In the genomic region with DNA sequence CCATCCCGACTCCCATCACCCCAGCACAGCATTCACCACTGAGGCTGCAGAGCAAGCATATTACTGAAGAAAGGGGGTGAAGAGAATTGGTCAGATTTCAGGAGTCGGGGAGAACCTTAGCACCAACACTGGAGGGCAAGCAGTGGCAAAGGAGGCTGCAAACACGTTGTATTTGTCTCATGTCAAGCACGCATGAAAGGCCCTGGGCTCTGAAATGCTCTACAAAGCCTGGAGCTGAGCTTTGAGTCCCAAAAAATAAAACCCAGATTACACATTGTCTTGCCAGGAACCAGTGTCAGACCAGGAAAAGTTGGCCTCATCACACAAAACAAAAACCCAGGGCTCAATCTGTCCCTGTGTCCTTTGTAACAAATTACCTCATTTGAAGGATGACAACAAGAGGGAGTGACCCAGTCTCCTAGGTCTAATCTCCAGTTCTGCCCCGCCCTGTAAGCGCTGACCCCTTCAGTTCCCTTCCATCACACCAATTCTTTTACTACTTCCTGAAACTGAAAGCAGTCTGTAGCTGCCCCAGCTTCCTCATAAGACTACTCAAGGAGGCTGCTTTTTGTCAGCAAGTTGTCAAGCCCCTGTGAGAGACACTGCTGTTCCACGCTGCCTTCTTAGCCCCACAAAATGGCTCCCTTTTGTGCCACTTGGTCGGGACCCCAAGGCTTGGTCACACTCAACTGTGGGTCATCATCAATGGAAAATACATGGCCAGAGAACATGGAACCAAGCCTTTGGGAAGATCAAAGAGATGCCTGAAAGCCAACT, we compare ENCODE assay signal across 7 mouse cellular contexts. TPM values are rescaled to one million over a fixed set of nuclear protein-coding genes. Genes with fewer than 3 reads are reported as not detected.
DNase-seq lines count a peak whose midpoint lies in the region; ATAC-seq and TF ChIP-seq lines count a peak whose summit lies in the region.

No protein-coding gene starts in this region.

- peak overlapping the region; percentile 88 for H3K9ac ChIP-seq in limb, embryonic 14.5 days (ENCODE audit: low read depth, low read length, severe bottlenecking)
- H3K9ac ChIP-seq in midbrain, embryonic 15.5 days: peak overlapping the region; percentile 98

- no peaks in the 10 kb centered on the region for H3K9me3 ChIP-seq in heart, embryonic 10.5 days
- no peaks in the 10 kb centered on the region for H3K9me3 ChIP-seq in limb, embryonic 14.5 days (ENCODE audit: control insufficient read depth, low read length)
- no peaks in the 10 kb centered on the region for H3K9me3 ChIP-seq in midbrain, embryonic 15.5 days

- H3K27ac ChIP-seq in heart, embryonic 10.5 days: peak overlapping the region; percentile 95
- no peak overlapping the region for H3K27ac ChIP-seq in limb, embryonic 14.5 days (replicated peaks; ENCODE audit: low read depth, low read length)
- H3K27ac ChIP-seq in midbrain, embryonic 15.5 days: peak overlapping the region; percentile 92
- H3K27ac ChIP-seq in thymus, adult 2 months (ENCODE audit: control insufficient read depth, insufficient read depth, low read length): peak overlapping the region; percentile 60; the same call in 1 of the 2 replicates

- H3K4me2 ChIP-seq in limb, embryonic 14.5 days (replicated peaks; ENCODE audit: low read depth, low read length, severe bottlenecking): peak overlapping the region; percentile 81
- peak overlapping the region; percentile 69 for H3K4me2 ChIP-seq in midbrain, embryonic 15.5 days

- 41% methylated on average over 8 of the region's 8 CpGs for WGBS in heart, embryonic 10.5 days
- 21% methylated on average over 8 of the region's 8 CpGs for WGBS in limb, embryonic 14.5 days
- WGBS in midbrain, embryonic 15.5 days: 9% methylated on average over 8 of the region's 8 CpGs
- WGBS in thymus, adult 2 months: 22% methylated on average over 8 of the region's 8 CpGs

- TF ChIP-seq CTCF in thymus, adult 2 months (IDR thresholded peaks at IDR 0.05; ENCODE audit: borderline replicate concordance, control insufficient read depth, extremely low read depth, insufficient read depth, low read length, poor library complexity): no peak

- no peaks in the 10 kb centered on the region; the same call in 1 of the 2 replicates for H3K36me3 ChIP-seq in heart, embryonic 10.5 days
- H3K36me3 ChIP-seq in limb, embryonic 14.5 days (ENCODE audit: control insufficient read depth, insufficient read depth, low read length): no peaks in the 10 kb centered on the region
- no peaks in the 10 kb centered on the region for H3K36me3 ChIP-seq in midbrain, embryonic 15.5 days (replicated peaks)
- no peaks in the 10 kb centered on the region for H3K36me3 ChIP-seq in thymus, adult 2 months (ENCODE audit: control insufficient read depth, insufficient read depth, low read length)

- H3K27me3 ChIP-seq in heart, embryonic 10.5 days (ENCODE audit: insufficient read depth, poor library complexity, severe bottlenecking): no peaks in the 10 kb centered on the region
- H3K27me3 ChIP-seq in limb, embryonic 14.5 days (ENCODE audit: control insufficient read depth, insufficient read depth, low read length): no peaks in the 10 kb centered on the region
- H3K27me3 ChIP-seq in midbrain, embryonic 15.5 days (replicated peaks): no peaks in the 10 kb centered on the region
- H3K27me3 ChIP-seq in thymus, adult 2 months (ENCODE audit: control insufficient read depth, insufficient read depth, low read length): no peaks in the 10 kb centered on the region

- no peak for TF ChIP-seq POLR2A in limb, embryonic 14.5 days (IDR thresholded peaks at IDR 0.05; ENCODE audit: borderline replicate concordance, extremely low read depth, insufficient read depth, insufficient read length)
- no peak for TF ChIP-seq POLR2A in thymus, adult 2 months (IDR thresholded peaks at IDR 0.05; ENCODE audit: control insufficient read depth, extremely low read depth, insufficient read depth, low read length, poor library complexity)

- no peak for DNase-seq in heart, embryonic 10.5 days (ENCODE audit: low spot score)
- no peak for DNase-seq in limb, embryonic 14.5 days (ENCODE audit: low spot score)
- peak; percentile 56 for DNase-seq in thymus, adult 2 months
- no peak for DNase-seq in cerebellum, adult 18-20 months

- peaks cover 59% of the 10 kb centered on the region for H3K4me1 ChIP-seq in heart, embryonic 10.5 days
- H3K4me1 ChIP-seq in limb, embryonic 14.5 days (ENCODE audit: control insufficient read depth, insufficient read depth, low read length): peaks cover 32% of the 10 kb centered on the region
- peaks cover 40% of the 10 kb centered on the region for H3K4me1 ChIP-seq in midbrain, embryonic 15.5 days
- peaks cover 43% of the 10 kb centered on the region for H3K4me1 ChIP-seq in thymus, adult 2 months (replicated peaks; ENCODE audit: control insufficient read depth, insufficient read depth, low read length)

- peak; percentile 29 for ATAC-seq in CD4-positive, CD25-positive, alpha-beta regulatory T cell, adult 4 months
- peak; percentile 17 for ATAC-seq in activated CD4-positive, CD25-positive, alpha-beta regulatory T cell, adult 4 months
- no peak for ATAC-seq in limb, embryonic 14.5 days (ENCODE audit: low FRiP score, low read depth)
- no peak for ATAC-seq in midbrain, embryonic 15.5 days (replicated peaks)

- H3K4me3 ChIP-seq in heart, embryonic 10.5 days: peak overlapping the region; percentile 98
- H3K4me3 ChIP-seq in limb, embryonic 14.5 days (replicated peaks; ENCODE audit: low read length): peak overlapping the region; percentile 91
- peak overlapping the region; percentile 86 for H3K4me3 ChIP-seq in midbrain, embryonic 15.5 days
- peak overlapping the region; percentile 84 for H3K4me3 ChIP-seq in thymus, adult 2 months (ENCODE audit: control insufficient read depth, insufficient read depth, low read length)

RNA-seq across cellular contexts. Expression of gene Jpt1, which starts 1.6 kb away (rescaled TPM):
- polyA plus RNA-seq in CD4-positive, CD25-positive, alpha-beta regulatory T cell, adult 4 months (2017; shearing (Covaris generic)): 100 to 1,000 TPM; 716 to 764 TPM
- polyA plus RNA-seq in activated CD4-positive, CD25-positive, alpha-beta regulatory T cell, adult 4 months (2017; shearing (Covaris generic)): 100 to 1,000 TPM; 506 to 510 TPM
- 451 and 471 TPM in 2 replicates for polyA plus RNA-seq in heart, embryonic 10.5 days (2016; fragmentation: Nextera tagmentation; extraction: Ambion mirVana)
- polyA plus RNA-seq in limb, embryonic 14.5 days (2012; rRNA removed): 411 and 458 TPM in 2 replicates
- 541 and 547 TPM in 2 replicates for polyA plus RNA-seq in limb, embryonic 14.5 days (2014; fragmentation: Nextera tagmentation; extraction: Ambion mirVana)
- polyA plus RNA-seq in midbrain, embryonic 15.5 days (2015; fragmentation: Nextera tagmentation; extraction: Ambion mirVana): 1,600 and 1,616 TPM in 2 replicates
- polyA plus RNA-seq in thymus, adult 2 months (2012; rRNA removed): 654 and 686 TPM in 2 replicates

RNA-seq across cellular contexts. Expression of gene Nt5c, which starts 20.9 kb away (rescaled TPM):
- 100 to 1,000 TPM; 296 to 304 TPM for polyA plus RNA-seq in CD4-positive, CD25-positive, alpha-beta regulatory T cell, adult 4 months (2017; shearing (Covaris generic))
- polyA plus RNA-seq in activated CD4-positive, CD25-positive, alpha-beta regulatory T cell, adult 4 months (2017; shearing (Covaris generic)): 100 to 1,000 TPM; 287 to 293 TPM
- 79.3 and 95.0 TPM in 2 replicates for polyA plus RNA-seq in heart, embryonic 10.5 days (2016; fragmentation: Nextera tagmentation; extraction: Ambion mirVana)
- 51.8 and 55.4 TPM in 2 replicates for polyA plus RNA-seq in limb, embryonic 14.5 days (2012; rRNA removed)
- polyA plus RNA-seq in limb, embryonic 14.5 days (2014; fragmentation: Nextera tagmentation; extraction: Ambion mirVana): 70.6 and 76.6 TPM in 2 replicates
- 98.4 and 108 TPM in 2 replicates for polyA plus RNA-seq in midbrain, embryonic 15.5 days (2015; fragmentation: Nextera tagmentation; extraction: Ambion mirVana)
- 122 and 145 TPM in 2 replicates for polyA plus RNA-seq in thymus, adult 2 months (2012; rRNA removed)

RNA-seq across cellular contexts. Expression of gene Sumo2, which starts 23.5 kb away (rescaled TPM):
- polyA plus RNA-seq in CD4-positive, CD25-positive, alpha-beta regulatory T cell, adult 4 months (2017; shearing (Covaris generic)): 100 to 1,000 TPM; 676 to 678 TPM
- polyA plus RNA-seq in activated CD4-positive, CD25-positive, alpha-beta regulatory T cell, adult 4 months (2017; shearing (Covaris generic)): 100 to 1,000 TPM; 724 to 797 TPM
- 713 and 931 TPM in 2 replicates for polyA plus RNA-seq in heart, embryonic 10.5 days (2016; fragmentation: Nextera tagmentation; extraction: Ambion mirVana)
- polyA plus RNA-seq in limb, embryonic 14.5 days (2012; rRNA removed): 543 and 563 TPM in 2 replicates
- polyA plus RNA-seq in limb, embryonic 14.5 days (2014; fragmentation: Nextera tagmentation; extraction: Ambion mirVana): 942 and 968 TPM in 2 replicates
- 990 and 1,015 TPM in 2 replicates for polyA plus RNA-seq in midbrain, embryonic 15.5 days (2015; fragmentation: Nextera tagmentation; extraction: Ambion mirVana)
- polyA plus RNA-seq in thymus, adult 2 months (2012; rRNA removed): 102 and 105 TPM in 2 replicates

RNA-seq across cellular contexts. Expression of gene Armc7, which starts 37.1 kb away (rescaled TPM):
- 100 to 1,000 TPM in 1 of 2 experiments, 10 to 100 TPM in 1; 79.2 to 132 TPM for polyA plus RNA-seq in CD4-positive, CD25-positive, alpha-beta regulatory T cell, adult 4 months (2017; shearing (Covaris generic))
- polyA plus RNA-seq in activated CD4-positive, CD25-positive, alpha-beta regulatory T cell, adult 4 months (2017; shearing (Covaris generic)): 10 to 100 TPM; 49.9 to 59.3 TPM
- 5.4 and 7.6 TPM in 2 replicates for polyA plus RNA-seq in heart, embryonic 10.5 days (2016; fragmentation: Nextera tagmentation; extraction: Ambion mirVana)
- polyA plus RNA-seq in limb, embryonic 14.5 days (2012; rRNA removed): 7.5 and 9.7 TPM in 2 replicates
- polyA plus RNA-seq in limb, embryonic 14.5 days (2014; fragmentation: Nextera tagmentation; extraction: Ambion mirVana): 8.4 and 8.5 TPM in 2 replicates
- polyA plus RNA-seq in midbrain, embryonic 15.5 days (2015; fragmentation: Nextera tagmentation; extraction: Ambion mirVana): 20.6 and 20.9 TPM in 2 replicates
- 86.1 and 91.3 TPM in 2 replicates for polyA plus RNA-seq in thymus, adult 2 months (2012; rRNA removed)

RNA-seq across cellular contexts. Expression of gene Slc16a5, which starts 50.3 kb away (rescaled TPM):
- polyA plus RNA-seq in CD4-positive, CD25-positive, alpha-beta regulatory T cell, adult 4 months (2017; shearing (Covaris generic)): 1 to 10 TPM; 3.5 to 6.5 TPM
- polyA plus RNA-seq in activated CD4-positive, CD25-positive, alpha-beta regulatory T cell, adult 4 months (2017; shearing (Covaris generic)): 1 to 10 TPM; 2.9 to 3.1 TPM
- polyA plus RNA-seq in heart, embryonic 10.5 days (2016; fragmentation: Nextera tagmentation; extraction: Ambion mirVana): 0.33 and 0.36 TPM in 2 replicates
- 0.04 and 0.08 TPM in 2 replicates for polyA plus RNA-seq in limb, embryonic 14.5 days (2012; rRNA removed)
- polyA plus RNA-seq in limb, embryonic 14.5 days (2014; fragmentation: Nextera tagmentation; extraction: Ambion mirVana): not detected in 2 replicates
- polyA plus RNA-seq in midbrain, embryonic 15.5 days (2015; fragmentation: Nextera tagmentation; extraction: Ambion mirVana): 0.09 and 0.42 TPM in 2 replicates
- polyA plus RNA-seq in thymus, adult 2 months (2012; rRNA removed): 446 and 456 TPM in 2 replicates

Comparison
In these comparisons a context has a peak if more than half of its experiments do, and no peak if none do; other contexts are left out.
1. ATAC-seq: peak in CD4-positive, CD25-positive, alpha-beta regulatory T cell, adult 4 months (single experiment) and activated CD4-positive, CD25-positive, alpha-beta regulatory T cell, adult 4 months (single experiment); none in limb, embryonic 14.5 days (single experiment) and midbrain, embryonic 15.5 days (single experiment).
2. Peak in every context shown above with its lines, with median percentiles within 50 percentile points of each other: H3K4me3 ChIP-seq.